Mouse (Mus musculus) small intestine, adult 2 months (tissue): Measurements from ENCODE around the gene Apba1. TPM values are rescaled to one million over a fixed set of nuclear protein-coding genes. Genes with fewer than 3 reads are reported as not detected.

Experiments used
- H3K27ac ChIP-seq: fragments of 200-500 bp; 2 replicates; pipeline ENCODE4 v1.5.1; 2012; ENCODE audit warnings: low read depth, low read length, control low read depth, inconsistent platforms; ENCODE audit not compliant: insufficient read depth
- H3K27me3 ChIP-seq: fragments of 200-500 bp; 2 replicates; pipeline ENCODE4 v1.6.1; 2012; ENCODE audit warnings: mild to moderate bottlenecking, moderate library complexity, low read length, inconsistent platforms; ENCODE audit not compliant: control insufficient read depth, insufficient read depth
- H3K36me3 ChIP-seq: fragments of 200-500 bp; 2 replicates; pipeline ENCODE4 v1.6.1; 2012; ENCODE audit warnings: mild to moderate bottlenecking, low read length, control low read depth, inconsistent platforms; ENCODE audit not compliant: control insufficient read depth, insufficient read depth
- H3K4me1 ChIP-seq: fragments of 200-500 bp; 2 replicates; pipeline ENCODE4 v1.6.1; 2012; ENCODE audit warnings: low read length, inconsistent platforms, mixed read lengths; ENCODE audit not compliant: control insufficient read depth, insufficient read depth, insufficient read length
- H3K4me3 ChIP-seq: fragments of 200-500 bp; 2 replicates; pipeline ENCODE4 v1.5.1; 2012; ENCODE audit warnings: low read depth, mild to moderate bottlenecking, control low read depth, inconsistent platforms, low read length, moderate library complexity
- CTCF ChIP-seq: fragments of 200-500 bp; IDR thresholded peaks from 2 replicates; pipeline ENCODE4 v1.5.1; 2012; ENCODE audit warnings: low read depth, mild to moderate bottlenecking, control low read depth, inconsistent platforms, low read length, moderate library complexity, mixed read lengths; ENCODE audit not compliant: insufficient replicate concordance, insufficient read length; ENCODE audit errors: extremely low read depth
- POLR2A ChIP-seq: fragments of 200-500 bp; IDR thresholded peaks from 2 replicates; pipeline ENCODE4 v1.6.1; 2012; ENCODE audit warnings: low read depth, mild to moderate bottlenecking, control low read depth, inconsistent platforms, low read length, moderate library complexity
- WGBS: fragments of 180-500 bp; shearing (Covaris S2); methylation state at CpG from one replicate; pipeline ENCODE4 v1.1.7; 2018; 5-methylcytosine and 5-hydroxymethylcytosine counted together
- polyA plus RNA-seq: library from polyadenylated mRNA; depleted of rRNA; stranded (reverse); fragments of >200 nt; gene quantifications from 2 replicates; pipeline ENCODE4 v1.2.3, GENCODE M21; 2012

Apba1 gene
- polyA plus RNA-seq, 1 experiment, result 2.0 TPM

- Histone ChIP-seq H3K27me3 (no peaks in the 10 kb centered on the region), H3K27ac (no peak overlapping the region), H3K4me1 (no peaks in the 10 kb centered on the region), H3K4me3 (no peak overlapping the region), H3K36me3 (no peaks in the 10 kb centered on the region)
- 70% methylated on average over 8 of the region's 8 CpGs for WGBS
- TF ChIP-seq CTCF (no peak), POLR2A (no peak)
Observed at GRCm38 (mm10) chr19:23819882-23820281, 61.2 kb downstream of the Apba1 start.

DNA sequence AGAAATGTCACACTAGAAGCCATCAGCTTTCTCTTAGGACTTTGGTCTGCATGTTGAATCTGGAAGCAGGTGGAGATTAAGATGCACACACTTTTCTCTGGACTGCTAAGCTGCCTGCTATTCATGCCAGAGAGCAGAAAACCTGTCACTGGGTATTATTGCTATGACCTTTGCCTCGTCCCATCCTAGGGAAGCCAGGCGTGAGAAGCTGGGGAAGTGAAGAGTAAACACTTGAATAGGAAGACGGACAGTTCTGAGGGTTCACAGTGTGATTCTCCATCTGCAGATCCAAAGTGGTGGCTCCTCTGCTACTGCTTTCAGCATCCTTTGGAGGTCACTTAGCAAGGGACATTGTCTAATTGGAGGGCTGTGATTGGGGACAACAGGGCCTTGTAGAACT is 63.8 kb downstream of the Apba1 start:
- no peaks in the 10 kb centered on the region for H3K4me1 ChIP-seq
- no peaks in the 10 kb centered on the region for H3K27me3 ChIP-seq
- no peak overlapping the region for H3K27ac ChIP-seq
- TF ChIP-seq POLR2A (no peak), CTCF (no peak)
- no peaks in the 10 kb centered on the region for H3K36me3 ChIP-seq
- no peak overlapping the region for H3K4me3 ChIP-seq
- 16% methylated on average over 3 of the region's 3 CpGs for WGBS

DNA sequence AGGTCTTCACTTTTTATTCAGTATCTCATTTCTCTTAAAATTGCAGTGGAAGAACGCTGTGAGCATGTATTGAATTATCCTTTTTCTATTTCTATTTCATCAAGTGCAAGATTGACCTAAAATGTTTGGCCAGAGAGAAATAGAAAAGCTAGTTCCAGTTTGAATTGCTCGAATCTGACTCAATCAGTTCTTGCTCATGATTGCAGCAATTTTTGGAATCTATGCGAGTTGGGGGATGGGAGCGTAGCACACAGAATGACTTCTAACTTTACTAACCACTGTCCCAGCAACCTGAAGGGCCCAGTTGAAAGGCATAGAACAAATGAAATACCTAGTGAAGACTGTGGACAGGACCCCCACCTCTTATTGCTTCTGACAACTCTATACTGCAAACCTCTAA is 64.8 kb downstream of the Apba1 start:
- H3K27me3 ChIP-seq, result no peaks in the 10 kb centered on the region
- TF ChIP-seq POLR2A, result no peak
- no peak for TF ChIP-seq CTCF
- WGBS, result 87% methylated on average over 4 of the region's 4 CpGs

GRCm38 (mm10) chr19:23826251-23826650 is 67.6 kb downstream of the Apba1 start:
- H3K27me3 ChIP-seq, result no peaks in the 10 kb centered on the region
- H3K36me3 ChIP-seq, result no peaks in the 10 kb centered on the region
- no peak overlapping the region for H3K27ac ChIP-seq
- 82% methylated on average over 8 of the region's 8 CpGs for WGBS
- no peak overlapping the region for H3K4me3 ChIP-seq
- no peaks in the 10 kb centered on the region for H3K4me1 ChIP-seq
- TF ChIP-seq CTCF (no peak), POLR2A (no peak)

More for the DNA sequence above, 64.8 kb downstream of the Apba1 start:
- no peak overlapping the region for H3K27ac ChIP-seq
- no peaks in the 10 kb centered on the region for H3K36me3 ChIP-seq
- no peaks in the 10 kb centered on the region for H3K4me1 ChIP-seq
- no peak overlapping the region for H3K4me3 ChIP-seq

GRCm38 (mm10) chr19:23830761-23831160 is 72.1 kb downstream of the Apba1 start:
- TF ChIP-seq POLR2A (no peak), CTCF (no peak)
- WGBS, result 69% methylated on average over 7 of the region's 7 CpGs
- H3K4me1 ChIP-seq, result no peaks in the 10 kb centered on the region

GRCm38 (mm10) chr19:23833685-23834682 is 75.3 kb downstream of the Apba1 start:
- 76% methylated on average over 14 of the region's 14 CpGs for WGBS
- no peak for TF ChIP-seq POLR2A
- no peak for TF ChIP-seq CTCF
- H3K27ac ChIP-seq, result no peak overlapping the region

More at GRCm38 (mm10) chr19:23830761-23831160, 72.1 kb downstream of the Apba1 start:
- Histone ChIP-seq H3K27ac (no peak overlapping the region), H3K4me3 (no peak overlapping the region), H3K36me3 (no peaks in the 10 kb centered on the region), H3K27me3 (no peaks in the 10 kb centered on the region)

DNA sequence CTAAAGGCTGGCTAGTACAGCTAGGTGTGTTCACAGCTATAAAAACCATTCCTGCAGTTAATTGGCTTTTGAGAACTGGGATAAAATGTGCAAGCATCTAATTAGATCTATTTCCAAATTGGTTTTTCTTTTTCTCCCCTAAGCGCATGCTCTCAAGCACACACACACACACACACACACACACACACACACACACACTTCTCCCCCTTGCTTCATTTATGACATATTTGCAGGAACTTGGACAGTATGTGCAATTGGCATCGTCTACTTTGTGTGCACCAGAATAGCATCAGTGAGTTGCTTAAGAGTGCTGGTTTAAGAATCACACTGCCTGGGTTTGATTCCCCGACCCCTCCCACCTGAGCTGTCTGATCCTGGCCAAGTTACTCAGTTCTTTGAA is 76.0 kb downstream of the Apba1 start:
- no peak for TF ChIP-seq CTCF
- no peak for TF ChIP-seq POLR2A
- no peaks in the 10 kb centered on the region for H3K4me1 ChIP-seq
- WGBS, result 79% methylated on average over 3 of the region's 3 CpGs
- no peak overlapping the region for H3K4me3 ChIP-seq
- H3K27me3 ChIP-seq, result no peaks in the 10 kb centered on the region
- no peak overlapping the region for H3K27ac ChIP-seq
- no peaks in the 10 kb centered on the region for H3K36me3 ChIP-seq

More at GRCm38 (mm10) chr19:23833685-23834682, 75.3 kb downstream of the Apba1 start:
- Histone ChIP-seq H3K4me1 (no peaks in the 10 kb centered on the region), H3K4me3 (no peak overlapping the region), H3K36me3 (no peaks in the 10 kb centered on the region), H3K27me3 (no peaks in the 10 kb centered on the region)
